Mouse (Mus musculus): ENCODE measurements at regions not wholly inside any gene's neighbourhood (a gene's known extent, or its start where the extent isn't known, plus 50 kb on each side); places are given as distances from the start of the nearest gene placed in this dataset.
A peak's percentile ranks its signal among the peaks of the same experiment; 100 is the strongest.

DNA sequence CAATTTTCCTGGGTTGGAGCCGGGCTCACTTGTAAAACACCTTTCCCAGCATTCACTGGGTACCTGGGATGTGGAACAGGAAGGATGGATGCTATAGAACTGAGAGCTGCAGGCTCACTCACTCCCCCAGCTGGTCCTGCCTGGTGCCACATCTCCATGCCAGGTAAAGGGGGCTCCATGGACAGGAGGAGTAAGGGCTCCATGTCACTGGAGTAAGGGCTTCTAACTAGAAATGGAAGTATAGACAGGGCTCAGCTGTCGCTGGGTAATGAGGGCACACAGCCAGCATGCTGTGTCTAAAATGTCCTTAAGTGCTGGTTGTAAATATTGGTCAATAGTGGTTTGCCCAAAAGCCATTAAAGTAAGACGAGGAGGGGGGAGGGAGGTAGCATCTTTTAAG is 99.4 kb upstream of the Gpr12 start:
- no peak for ATAC-seq (ENCODE audit: insufficient read depth)
- H3K4me3 ChIP-seq (replicated peaks): no peak overlapping the region
- H3K27me3 ChIP-seq: no peaks in the 10 kb centered on the region; the same call in 1 of the 2 replicates
- no peak overlapping the region for H3K9ac ChIP-seq
- H3K36me3 ChIP-seq (replicated peaks): no peaks in the 10 kb centered on the region
- H3K27ac ChIP-seq (replicated peaks): no peak overlapping the region
- H3K4me2 ChIP-seq: no peak overlapping the region
- peaks cover 63% of the 10 kb centered on the region for H3K4me1 ChIP-seq (replicated peaks)
- H3K9me3 ChIP-seq (replicated peaks): no peaks in the 10 kb centered on the region
- 38% methylated on average over 3 of the region's 3 CpGs for WGBS (ENCODE audit: insufficient replicate concordance)

DNA sequence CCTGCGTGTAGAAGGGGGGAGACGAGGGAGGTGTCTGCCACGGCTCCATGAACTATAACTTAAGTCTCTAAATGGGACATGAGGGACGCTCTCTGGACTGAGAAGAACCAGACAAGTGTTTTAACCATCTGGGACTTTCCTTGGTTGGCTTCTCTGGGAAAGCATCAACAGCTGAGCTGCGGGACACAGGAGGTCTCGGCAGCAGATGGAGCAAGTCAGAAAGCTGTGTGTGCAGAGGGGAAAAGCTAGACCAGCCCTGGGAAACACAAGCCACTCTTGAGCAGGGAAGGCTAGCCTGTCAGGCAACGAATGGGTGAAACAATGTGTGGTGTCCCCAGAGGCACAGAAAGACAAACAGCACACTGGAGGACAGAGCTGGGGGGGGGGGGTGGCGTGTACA is 98.5 kb upstream of the Gpr12 start:
- H3K4me2 ChIP-seq: no peak overlapping the region
- H3K9me3 ChIP-seq (replicated peaks): no peaks in the 10 kb centered on the region
- no peaks in the 10 kb centered on the region for H3K36me3 ChIP-seq (replicated peaks)
- no peak overlapping the region for H3K9ac ChIP-seq
- 62% methylated on average over 8 of the region's 8 CpGs for WGBS (ENCODE audit: insufficient replicate concordance)
- H3K27ac ChIP-seq (replicated peaks): 0 out of 2 replicates have a peak overlapping the region, but pooled peaks have one; percentile 33
- H3K27me3 ChIP-seq: no peaks in the 10 kb centered on the region; the same call in 1 of the 2 replicates
- ATAC-seq (ENCODE audit: insufficient read depth): no peak
- peaks cover 64% of the 10 kb centered on the region for H3K4me1 ChIP-seq (replicated peaks)
- H3K4me3 ChIP-seq (replicated peaks): no peak overlapping the region

DNA sequence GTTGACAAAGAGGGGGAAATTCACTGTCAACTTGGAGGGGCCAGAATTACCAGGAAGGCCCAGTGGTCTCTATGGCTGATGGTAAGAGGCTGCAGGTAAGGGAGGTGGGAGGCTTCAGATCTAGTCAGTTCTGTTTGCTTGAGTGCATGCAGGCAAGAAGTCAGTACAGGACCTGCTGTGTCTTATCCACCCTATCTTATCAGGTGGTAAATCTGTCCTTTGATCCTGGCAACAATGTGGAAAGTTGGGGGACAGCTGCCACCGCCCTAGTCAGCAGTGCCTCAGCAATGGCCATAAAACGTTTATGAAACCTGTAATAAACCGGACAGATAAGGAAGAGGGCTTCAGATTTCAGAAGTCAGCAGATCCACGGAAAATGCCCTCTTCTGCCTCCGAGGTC is 97.9 kb upstream of the Gpr12 start:
- Histone ChIP-seq H3K36me3 (replicated peaks) (no peaks in the 10 kb centered on the region), H3K4me1 (replicated peaks) (peaks cover 67% of the 10 kb centered on the region), H3K9ac (no peak overlapping the region), H3K4me3 (replicated peaks) (no peak overlapping the region), H3K9me3 (replicated peaks) (no peaks in the 10 kb centered on the region), H3K27me3 (no peaks in the 10 kb centered on the region; the same call in 1 of the 2 replicates), H3K27ac (replicated peaks) (no peak overlapping the region), H3K4me2 (no peak overlapping the region)
- no peak for ATAC-seq (ENCODE audit: insufficient read depth)
- WGBS (ENCODE audit: insufficient replicate concordance): 42% methylated on average over 5 of the region's 5 CpGs

DNA sequence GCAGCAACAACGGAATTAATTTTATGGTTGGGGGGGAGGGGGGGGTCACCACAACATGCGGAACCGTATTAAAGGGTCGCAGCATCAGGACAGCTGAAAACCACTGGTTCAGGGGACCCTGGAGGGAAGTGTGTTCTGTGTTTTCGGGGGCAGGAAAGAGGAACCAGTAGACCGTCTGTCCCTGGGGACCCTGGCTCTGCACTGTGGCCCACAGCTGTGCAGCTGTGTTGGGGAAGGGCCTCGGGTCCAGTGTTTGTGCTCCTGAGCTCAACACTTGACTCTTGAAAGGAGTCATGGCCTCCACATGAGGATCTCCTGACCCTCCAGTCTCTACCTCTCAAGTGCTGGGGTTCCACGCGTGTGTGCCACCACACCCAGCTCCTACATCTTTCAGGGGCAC is 96.5 kb upstream of the Gpr12 start:
- peaks cover 76% of the 10 kb centered on the region for H3K4me1 ChIP-seq (replicated peaks)
- H3K27ac ChIP-seq (replicated peaks): peak overlapping the region; percentile 38
- no peak overlapping the region for H3K4me3 ChIP-seq (replicated peaks)
- H3K36me3 ChIP-seq (replicated peaks): no peaks in the 10 kb centered on the region
- H3K27me3 ChIP-seq: no peaks in the 10 kb centered on the region; the same call in 1 of the 2 replicates
- no peaks in the 10 kb centered on the region for H3K9me3 ChIP-seq (replicated peaks)
- no peak overlapping the region for H3K9ac ChIP-seq
- H3K4me2 ChIP-seq: no peak overlapping the region
- ATAC-seq (ENCODE audit: insufficient read depth): no peak
- 39% methylated on average over 9 of the region's 9 CpGs for WGBS (ENCODE audit: insufficient replicate concordance)

DNA sequence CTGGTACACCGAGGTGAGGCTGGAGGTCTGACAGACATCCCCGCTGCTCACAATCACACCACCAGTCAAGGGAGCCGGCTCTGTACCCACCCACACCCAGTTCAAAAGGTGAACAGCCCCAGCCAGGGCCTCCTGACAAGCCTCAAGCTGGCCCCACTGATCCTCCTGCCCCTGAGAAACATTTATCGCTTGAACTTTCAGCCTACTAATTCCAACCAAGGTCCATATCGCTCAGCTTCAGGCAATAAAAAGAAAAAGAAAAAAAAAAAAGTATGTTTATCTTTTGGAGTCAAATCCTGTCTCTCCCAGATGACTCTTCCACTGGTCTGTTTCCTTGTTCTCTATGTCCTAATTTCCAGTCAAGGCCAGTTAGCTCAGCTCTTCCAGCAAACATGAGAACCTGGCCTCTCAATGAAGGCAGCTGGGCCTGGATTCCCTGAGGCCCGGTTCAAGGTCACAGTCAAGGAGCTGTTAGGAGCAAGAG is 94.2 kb upstream of the Gpr12 start:
- H3K27ac ChIP-seq (replicated peaks): peak overlapping the region; percentile 86
- peak overlapping the region; percentile 37 for H3K4me2 ChIP-seq
- WGBS (ENCODE audit: insufficient replicate concordance): 18% methylated on average over 6 of the region's 6 CpGs
- peaks cover 5% of the 10 kb centered on the region; the same call in 1 of the 2 replicates for H3K27me3 ChIP-seq
- peak; percentile 78 for ATAC-seq (ENCODE audit: insufficient read depth)
- H3K36me3 ChIP-seq (replicated peaks): no peaks in the 10 kb centered on the region
- H3K4me3 ChIP-seq (replicated peaks): no peak overlapping the region
- no peaks in the 10 kb centered on the region for H3K9me3 ChIP-seq (replicated peaks)
- peak overlapping the region; percentile 36; the same call in 1 of the 2 replicates for H3K9ac ChIP-seq
- H3K4me1 ChIP-seq (replicated peaks): peaks cover 85% of the 10 kb centered on the region

DNA sequence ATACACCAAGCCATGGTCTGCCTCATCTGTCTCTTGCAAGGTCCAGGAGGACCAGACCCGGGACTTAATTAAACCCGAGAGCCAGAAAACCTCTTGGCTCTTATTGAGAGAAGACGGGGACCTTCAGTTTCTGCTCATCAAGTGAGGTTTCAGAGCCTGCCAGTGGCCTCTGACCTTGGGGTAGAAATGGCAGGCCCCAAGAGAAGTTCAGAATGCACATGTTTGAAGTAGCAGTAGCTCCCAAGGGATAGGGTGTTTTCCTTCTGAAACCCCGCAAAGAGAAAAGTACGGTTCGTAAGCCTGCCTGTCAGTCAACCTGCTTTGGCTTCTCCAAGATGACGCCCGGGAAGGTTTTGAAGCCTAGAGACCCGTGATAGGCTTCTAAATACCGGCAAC is 93.7 kb upstream of the Gpr12 start:
- H3K36me3 ChIP-seq (replicated peaks): no peaks in the 10 kb centered on the region
- H3K4me1 ChIP-seq (replicated peaks): peaks cover 85% of the 10 kb centered on the region
- WGBS (ENCODE audit: insufficient replicate concordance): 55% methylated on average over 10 of the region's 10 CpGs
- H3K9me3 ChIP-seq (replicated peaks): no peaks in the 10 kb centered on the region
- peak overlapping the region; percentile 36; the same call in 1 of the 2 replicates for H3K9ac ChIP-seq
- no peak for ATAC-seq (ENCODE audit: insufficient read depth)
- no peak overlapping the region for H3K4me3 ChIP-seq (replicated peaks)
- peaks cover 9% of the 10 kb centered on the region; the same call in 1 of the 2 replicates for H3K27me3 ChIP-seq
- H3K4me2 ChIP-seq: peak overlapping the region; percentile 37
- peak overlapping the region; percentile 86 for H3K27ac ChIP-seq (replicated peaks)

DNA sequence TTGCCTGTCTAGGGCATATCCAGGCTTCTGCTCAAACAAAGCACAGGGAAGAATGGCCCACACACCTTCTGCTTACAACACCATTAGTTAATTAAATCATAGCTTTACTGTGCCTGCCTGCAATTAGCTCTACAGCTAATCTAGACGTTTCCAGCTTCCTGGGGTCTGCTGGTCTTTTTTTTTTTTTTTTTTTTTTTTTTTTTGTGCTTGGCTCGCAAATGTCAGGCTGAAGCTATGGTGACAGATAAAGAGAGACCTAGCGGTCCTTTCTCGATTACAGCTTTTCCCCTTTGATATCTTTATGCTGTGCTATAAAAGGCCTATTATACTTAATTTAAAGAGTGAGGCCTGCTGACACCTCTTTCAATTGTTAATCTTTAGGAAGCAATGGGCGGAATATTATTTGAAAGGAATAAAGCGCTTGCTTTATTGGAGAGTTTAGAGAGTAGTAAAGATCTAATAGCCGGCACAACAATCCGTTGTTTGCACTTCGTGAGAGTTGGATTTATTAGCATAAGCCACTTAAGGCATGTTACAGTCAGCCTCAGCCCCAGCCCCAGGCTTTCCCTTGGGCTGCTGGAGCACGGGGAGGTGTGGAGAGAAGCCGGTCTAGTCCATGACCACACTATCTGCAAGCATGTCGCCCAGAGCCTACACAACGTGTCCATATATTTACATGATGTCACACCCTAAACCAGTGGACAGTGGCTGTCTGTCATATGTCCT is 93.2 kb upstream of the Gpr12 start:
- no peak for ATAC-seq (ENCODE audit: insufficient read depth)
- Histone ChIP-seq H3K4me2 (peak overlapping the region; percentile 37), H3K27me3 (peaks cover 9% of the 10 kb centered on the region; the same call in 1 of the 2 replicates), H3K36me3 (replicated peaks) (no peaks in the 10 kb centered on the region), H3K27ac (replicated peaks) (peak overlapping the region; percentile 86), H3K9ac (no peak overlapping the region), H3K9me3 (replicated peaks) (no peaks in the 10 kb centered on the region), H3K4me1 (replicated peaks) (peaks cover 81% of the 10 kb centered on the region), H3K4me3 (replicated peaks) (no peak overlapping the region)
- WGBS (ENCODE audit: insufficient replicate concordance): 47% methylated on average over 13 of the region's 13 CpGs

DNA sequence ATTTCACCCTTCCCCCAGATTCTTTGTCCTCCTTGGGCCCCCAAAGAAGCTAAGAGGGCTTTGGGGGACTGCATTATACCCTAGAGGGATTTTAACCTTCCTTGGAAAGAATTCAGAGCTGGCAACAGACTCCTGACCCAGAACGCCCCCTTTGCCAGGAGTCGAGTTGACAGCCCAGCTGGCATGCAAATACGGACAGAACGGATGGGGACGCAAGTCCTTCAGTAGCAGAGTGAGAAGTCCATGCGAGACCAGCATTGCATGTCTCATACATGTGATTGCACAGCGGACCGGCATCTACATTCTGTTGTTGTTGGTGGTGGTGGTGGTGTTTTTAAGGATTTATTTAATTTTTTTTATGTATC is 92.1 kb upstream of the Gpr12 start:
- Histone ChIP-seq H3K4me1 (replicated peaks) (peaks cover 72% of the 10 kb centered on the region), H3K27me3 (peaks cover 9% of the 10 kb centered on the region; the same call in 1 of the 2 replicates), H3K36me3 (replicated peaks) (no peaks in the 10 kb centered on the region), H3K4me3 (replicated peaks) (no peak overlapping the region), H3K9ac (no peak overlapping the region), H3K4me2 (no peak overlapping the region), H3K9me3 (replicated peaks) (no peaks in the 10 kb centered on the region), H3K27ac (replicated peaks) (peak overlapping the region; percentile 86)
- WGBS (ENCODE audit: insufficient replicate concordance): 83% methylated on average over 8 of the region's 8 CpGs
- no peak for ATAC-seq (ENCODE audit: insufficient read depth)

DNA sequence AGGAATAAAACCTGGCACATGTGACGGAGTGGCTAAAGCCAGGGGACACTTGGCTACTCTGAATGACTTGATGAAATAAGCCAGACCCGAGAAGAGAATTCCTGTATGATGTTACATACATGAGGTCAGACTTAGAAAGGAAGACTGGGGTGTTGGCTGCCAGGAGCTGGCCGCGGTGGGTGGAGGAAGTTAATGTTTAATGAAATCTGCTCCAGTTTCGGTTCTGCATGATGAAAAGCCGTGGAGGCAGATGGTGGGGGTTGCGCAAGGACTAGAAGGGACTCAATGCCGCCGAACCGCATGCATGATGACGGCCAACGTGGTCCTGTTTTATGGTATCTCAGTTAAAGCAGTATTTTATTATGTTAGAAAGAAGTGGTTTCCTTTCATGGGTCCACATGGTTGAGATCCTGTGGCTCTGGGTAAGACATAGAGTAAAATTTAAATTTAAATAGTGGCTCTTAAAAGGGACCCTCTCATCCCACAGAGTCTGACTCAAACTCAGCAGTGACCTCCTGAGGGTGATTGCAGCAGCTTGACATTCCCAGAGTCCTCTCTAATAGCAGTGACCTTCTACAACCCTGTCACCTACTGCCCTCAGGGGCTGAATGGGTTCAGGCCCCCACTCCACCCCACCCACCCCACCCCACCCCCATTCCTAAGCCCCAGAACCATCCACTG is 91.6 kb upstream of the Gpr12 start:
- Histone ChIP-seq H3K36me3 (replicated peaks) (no peaks in the 10 kb centered on the region), H3K27me3 (peaks cover 9% of the 10 kb centered on the region; the same call in 1 of the 2 replicates), H3K4me2 (peak overlapping the region; percentile 15; the same call in 1 of the 2 replicates), H3K27ac (replicated peaks) (peak overlapping the region; percentile 86), H3K9me3 (replicated peaks) (no peaks in the 10 kb centered on the region), H3K9ac (no peak overlapping the region), H3K4me3 (replicated peaks) (no peak overlapping the region), H3K4me1 (replicated peaks) (peaks cover 66% of the 10 kb centered on the region)
- ATAC-seq (ENCODE audit: insufficient read depth): peak; percentile 16
- WGBS (ENCODE audit: insufficient replicate concordance): 62% methylated on average over 12 of the region's 12 CpGs

DNA sequence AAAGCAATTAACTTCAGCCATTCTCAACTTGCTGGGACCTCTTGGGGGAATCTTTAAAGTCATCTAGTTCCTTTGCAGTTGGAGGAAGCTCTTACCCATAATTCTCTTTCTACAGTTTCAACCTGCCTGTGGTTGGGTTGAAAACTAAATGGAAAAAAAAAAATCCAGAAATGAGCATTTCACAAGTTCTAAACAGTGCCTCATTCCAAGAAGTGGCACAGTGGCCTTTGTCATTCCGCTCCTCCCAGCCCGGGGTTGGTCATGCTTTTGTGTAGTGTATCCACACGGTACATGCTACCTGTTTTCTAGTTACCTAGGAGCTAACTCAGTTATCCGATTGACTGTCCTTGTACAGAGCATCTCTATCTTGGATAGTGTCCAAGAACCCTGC is 90.8 kb upstream of the Gpr12 start:
- H3K27me3 ChIP-seq: peaks cover 9% of the 10 kb centered on the region; the same call in 1 of the 2 replicates
- H3K36me3 ChIP-seq (replicated peaks): no peaks in the 10 kb centered on the region
- no peak overlapping the region for H3K9ac ChIP-seq
- WGBS (ENCODE audit: insufficient replicate concordance): 81% methylated on average over 4 of the region's 4 CpGs
- H3K4me3 ChIP-seq (replicated peaks): no peak overlapping the region
- ATAC-seq (ENCODE audit: insufficient read depth): no peak
- H3K9me3 ChIP-seq (replicated peaks): no peaks in the 10 kb centered on the region
- peak overlapping the region; percentile 70 for H3K27ac ChIP-seq (replicated peaks)
- peaks cover 60% of the 10 kb centered on the region for H3K4me1 ChIP-seq (replicated peaks)
- no peak overlapping the region for H3K4me2 ChIP-seq
